Mouse (Mus musculus) heart, embryonic 13.5 days (tissue): ENCODE measurements around the gene Vrk1. TPM values are rescaled to one million over a fixed set of nuclear protein-coding genes. Genes with fewer than 3 reads are reported as not detected.

Source experiments
- ATAC-seq: fragments of 200-750 bp; cut with Nextera tagmentation; 2 replicates; pipeline ENCODE4 v1.8.0; 2017; ENCODE audit warnings: moderate TSS enrichment; ENCODE audit not compliant: insufficient number of reproducible peaks, low FRiP score, low TSS enrichment; ENCODE audit errors: extremely low read depth
- H3K27ac ChIP-seq: fragments of 300-500 bp; sonication (generic); replicated peaks from 2 replicates; pipeline ENCODE4 v1.5.1; 2015; ENCODE audit warnings: moderate library complexity, mild to moderate bottlenecking, inconsistent platforms
- H3K27me3 ChIP-seq: fragments of 300-500 bp; sonication (generic); replicated peaks from 2 replicates; pipeline ENCODE4 v1.6.1; 2015; ENCODE audit warnings: mild to moderate bottlenecking, inconsistent platforms
- H3K36me3 ChIP-seq: fragments of 300-500 bp; sonication (generic); 2 replicates; pipeline ENCODE4 v1.6.1; 2015; ENCODE audit warnings: mild to moderate bottlenecking, inconsistent platforms
- H3K4me1 ChIP-seq: fragments of 300-500 bp; sonication (generic); 2 replicates; pipeline ENCODE4 v1.6.1; 2015; ENCODE audit warnings: inconsistent platforms
- H3K4me2 ChIP-seq: fragments of 300-500 bp; sonication (generic); 2 replicates; pipeline ENCODE4 v1.6.1; 2015; ENCODE audit warnings: inconsistent platforms, mild to moderate bottlenecking, moderate library complexity
- H3K4me3 ChIP-seq: fragments of 300-500 bp; sonication (generic); 2 replicates; pipeline ENCODE4 v1.5.1; 2015; ENCODE audit warnings: moderate library complexity, mild to moderate bottlenecking, inconsistent platforms
- H3K9ac ChIP-seq: fragments of 300-500 bp; sonication (generic); 2 replicates; pipeline ENCODE4 v1.6.1; 2015; ENCODE audit warnings: inconsistent platforms, mild to moderate bottlenecking, moderate library complexity
- H3K9me3 ChIP-seq: fragments of 300-500 bp; sonication (generic); 2 replicates; pipeline ENCODE4 v1.6.1; 2016; ENCODE audit warnings: inconsistent platforms
- WGBS: fragments of 180-500 bp; shearing (Covaris S2); methylation state at CpG from one replicate; pipeline ENCODE4 v1.1.7; 2015; ENCODE audit warnings: mixed read lengths; 5-methylcytosine and 5-hydroxymethylcytosine counted together
- polyA plus RNA-seq: library from polyadenylated mRNA; unstranded; fragments of >200 nt; fragmentation: Nextera tagmentation; extraction: Ambion mirVana; gene quantifications from 2 replicates; pipeline ENCODE4 v1.2.1, GENCODE M21; 2015

Gene Vrk1
- polyA plus RNA-seq, 1 experiment from 2014 or later = 41.4 TPM

- no peak overlapping the region for H3K27ac ChIP-seq
- H3K9me3 ChIP-seq = no peaks in the 10 kb centered on the region
- no peak overlapping the region for H3K4me2 ChIP-seq
- 64% methylated on average over 6 of the region's 6 CpGs for WGBS
- H3K4me1 ChIP-seq = peaks cover 15% of the 10 kb centered on the region
- no peak for ATAC-seq
- no peak overlapping the region for H3K9ac ChIP-seq
- no peaks in the 10 kb centered on the region for H3K27me3 ChIP-seq
- no peaks in the 10 kb centered on the region for H3K36me3 ChIP-seq
- no peak overlapping the region for H3K4me3 ChIP-seq
Measured at GRCm38 (mm10) chr12:106004719-106005118, 5.3 kb upstream of the Vrk1 start.

- WGBS = 74% methylated on average over 6 of the region's 6 CpGs
- Histone ChIP-seq H3K4me2 (no peak overlapping the region), H3K4me3 (no peak overlapping the region)
Measured at GRCm38 (mm10) chr12:106006218-106006617, 3.8 kb upstream of the Vrk1 start.

GRCm38 (mm10) chr12:106008348-106009050 lies 1.5 kb upstream of the Vrk1 start:
- ATAC-seq = no peak
- Histone ChIP-seq H3K4me2 (peak overlapping the region; percentile 35), H3K27ac (peak overlapping the region; percentile 55), H3K9ac (no peak overlapping the region), H3K27me3 (no peaks in the 10 kb centered on the region), H3K36me3 (0 out of 2 replicates have a peak, but pooled peaks cover under 1% of the 10 kb centered on the region), H3K9me3 (no peaks in the 10 kb centered on the region), H3K4me3 (no peak overlapping the region), H3K4me1 (peaks cover 26% of the 10 kb centered on the region)
- WGBS = 50% methylated on average over 22 of the region's 22 CpGs

More at GRCm38 (mm10) chr12:106006218-106006617, 3.8 kb upstream of the Vrk1 start:
- peaks cover 21% of the 10 kb centered on the region for H3K4me1 ChIP-seq
- no peaks in the 10 kb centered on the region for H3K27me3 ChIP-seq
- no peak overlapping the region for H3K9ac ChIP-seq
- no peaks in the 10 kb centered on the region for H3K36me3 ChIP-seq
- no peaks in the 10 kb centered on the region for H3K9me3 ChIP-seq
- no peak overlapping the region for H3K27ac ChIP-seq
- ATAC-seq = no peak

- peak overlapping the region; percentile 63 for H3K9ac ChIP-seq
- no peak for ATAC-seq
Measured at GRCm38 (mm10) chr12:106009122-106009870, 732 bp upstream of the Vrk1 start.

GRCm38 (mm10) chr12:106012161-106012560 lies 2.1 kb downstream of the Vrk1 start:
- H3K9me3 ChIP-seq = no peaks in the 10 kb centered on the region
- H3K4me3 ChIP-seq = no peak overlapping the region
- peaks cover 6% of the 10 kb centered on the region; the same call in 1 of the 2 replicates for H3K36me3 ChIP-seq
- no peak overlapping the region for H3K27ac ChIP-seq
- H3K4me2 ChIP-seq = no peak overlapping the region
- H3K27me3 ChIP-seq = no peaks in the 10 kb centered on the region
- no peak overlapping the region for H3K9ac ChIP-seq
- peaks cover 26% of the 10 kb centered on the region for H3K4me1 ChIP-seq
- no peak for ATAC-seq
- WGBS = 66% methylated on average over 2 of the region's 2 CpGs

More at GRCm38 (mm10) chr12:106009122-106009870, 732 bp upstream of the Vrk1 start:
- H3K36me3 ChIP-seq = peaks cover 6% of the 10 kb centered on the region; the same call in 1 of the 2 replicates
- H3K4me2 ChIP-seq = peak overlapping the region; percentile 88
- no peaks in the 10 kb centered on the region for H3K9me3 ChIP-seq
- peak overlapping the region; percentile 55 for H3K27ac ChIP-seq
- WGBS = 79% methylated on average over 12 of the region's 12 CpGs
- peaks cover 26% of the 10 kb centered on the region for H3K4me1 ChIP-seq
- peak overlapping the region; percentile 99 for H3K4me3 ChIP-seq
- no peaks in the 10 kb centered on the region for H3K27me3 ChIP-seq

GRCm38 (mm10) chr12:106016265-106017012 lies 6.4 kb downstream of the Vrk1 start:
- no peak overlapping the region for H3K4me3 ChIP-seq
- H3K4me2 ChIP-seq = no peak overlapping the region
- no peak overlapping the region for H3K9ac ChIP-seq
- H3K27ac ChIP-seq = no peak overlapping the region
- H3K9me3 ChIP-seq = no peaks in the 10 kb centered on the region
- WGBS = 87% methylated on average over 12 of the region's 12 CpGs
- H3K36me3 ChIP-seq = peaks cover 6% of the 10 kb centered on the region; the same call in 1 of the 2 replicates
- H3K4me1 ChIP-seq = peaks cover 7% of the 10 kb centered on the region
- H3K27me3 ChIP-seq = no peaks in the 10 kb centered on the region
- ATAC-seq = no peak

GRCm38 (mm10) chr12:106020063-106020462 lies 10.0 kb downstream of the Vrk1 start:
- Histone ChIP-seq H3K36me3 (no peaks in the 10 kb centered on the region), H3K4me3 (no peak overlapping the region), H3K4me2 (no peak overlapping the region), H3K27ac (no peak overlapping the region), H3K9ac (no peak overlapping the region), H3K27me3 (no peaks in the 10 kb centered on the region), H3K9me3 (no peaks in the 10 kb centered on the region), H3K4me1 (peaks cover 23% of the 10 kb centered on the region)
- no peak for ATAC-seq
- WGBS = 80% methylated on average over 4 of the region's 4 CpGs

- ATAC-seq = no peak
- WGBS = 60% methylated on average over 9 of the region's 9 CpGs
- Histone ChIP-seq H3K9me3 (no peaks in the 10 kb centered on the region), H3K27ac (no peak overlapping the region), H3K27me3 (no peaks in the 10 kb centered on the region), H3K4me3 (no peak overlapping the region), H3K9ac (no peak overlapping the region), H3K36me3 (peaks cover 13% of the 10 kb centered on the region), H3K4me2 (no peak overlapping the region), H3K4me1 (peaks cover 28% of the 10 kb centered on the region)
Measured at GRCm38 (mm10) chr12:106023652-106024051, 13.6 kb downstream of the Vrk1 start.

- 70% methylated on average over 6 of the region's 6 CpGs for WGBS
- Histone ChIP-seq H3K27ac (no peak overlapping the region), H3K9ac (no peak overlapping the region), H3K27me3 (no peaks in the 10 kb centered on the region), H3K36me3 (peaks cover 14% of the 10 kb centered on the region), H3K4me3 (no peak overlapping the region), H3K4me2 (no peak overlapping the region), H3K4me1 (peaks cover 39% of the 10 kb centered on the region), H3K9me3 (no peaks in the 10 kb centered on the region)
- ATAC-seq = no peak
Measured at GRCm38 (mm10) chr12:106025416-106025815, 15.4 kb downstream of the Vrk1 start.

- Histone ChIP-seq H3K4me1 (peaks cover 44% of the 10 kb centered on the region), H3K27me3 (no peaks in the 10 kb centered on the region), H3K36me3 (peaks cover 14% of the 10 kb centered on the region), H3K9ac (no peak overlapping the region), H3K4me2 (no peak overlapping the region), H3K27ac (no peak overlapping the region), H3K9me3 (no peaks in the 10 kb centered on the region), H3K4me3 (no peak overlapping the region)
- ATAC-seq = no peak
- 70% methylated on average over 16 of the region's 16 CpGs for WGBS
Measured at GRCm38 (mm10) chr12:106026385-106027134, 16.5 kb downstream of the Vrk1 start.
